Mouse (Mus musculus) ES-E14 (cell line): ENCODE data around the gene Cyp27b1. TPM values are rescaled to one million over a fixed set of nuclear protein-coding genes. Genes with fewer than 3 reads are reported as not detected.

Experiments used
- DNase-seq: peaks from one replicate; pipeline ENCODE4 v3.0.0-alpha.2; 2013; ENCODE audit warnings: low read depth, low spot score
- H3K27ac ChIP-seq: 2 replicates; pipeline ENCODE4 v1.5.1; 2012; ENCODE audit warnings: low read depth, mild to moderate bottlenecking, low read length, moderate library complexity, mixed read lengths; ENCODE audit not compliant: poor library complexity, insufficient read depth, severe bottlenecking
- H3K36me3 ChIP-seq: 2 replicates; pipeline ENCODE4 v1.6.1; 2012; ENCODE audit warnings: mild to moderate bottlenecking, low read length, moderate library complexity, mixed read lengths; ENCODE audit not compliant: control insufficient read depth, poor library complexity, insufficient read depth, severe bottlenecking
- H3K4me1 ChIP-seq, 2 experiments: fragments of 150-350 bp in 1 of 2; sonication (generic) in 1 of 2; 2 replicates each; pipeline ENCODE4 v1.6.1; 2012; ENCODE audit warnings: low read length in 2 of 2, mild to moderate bottlenecking in 1 of 2, mixed read lengths in 1 of 2; ENCODE audit not compliant: control insufficient read depth in 2 of 2, insufficient read depth in 2 of 2, poor library complexity in 1 of 2
- H3K4me3 ChIP-seq, 2 experiments: fragments of 150-350 bp in 1 of 2; sonication (generic) in 1 of 2; 2 replicates each; pipeline ENCODE4 v1.5.1; 2012; ENCODE audit warnings: low read length in 2 of 2, low read depth in 1 of 2, mild to moderate bottlenecking in 1 of 2, mixed read lengths in 1 of 2; ENCODE audit not compliant: insufficient read depth in 1 of 2, poor library complexity in 1 of 2, severe bottlenecking in 1 of 2
- H3K9ac ChIP-seq: 2 replicates; pipeline ENCODE4 v1.6.1; 2012; ENCODE audit warnings: low read depth, mild to moderate bottlenecking, low read length, mixed read lengths; ENCODE audit not compliant: poor library complexity, insufficient read depth, severe bottlenecking
- H3K9me3 ChIP-seq: fragments of 150-350 bp; sonication (generic); 2 replicates; pipeline ENCODE4 v1.6.1; 2012; ENCODE audit warnings: low read depth, mild to moderate bottlenecking, low read length; ENCODE audit not compliant: control insufficient read depth, insufficient read depth
- CHD2 ChIP-seq: IDR thresholded peaks from 2 replicates; pipeline ENCODE4 v1.6.1; 2014; ENCODE audit warnings: mild to moderate bottlenecking, low read depth, low read length, inconsistent platforms
- HCFC1 ChIP-seq: IDR thresholded peaks from 2 replicates; pipeline ENCODE4 v1.6.1; 2012; ENCODE audit warnings: low read length, inconsistent platforms, borderline replicate concordance; ENCODE audit not compliant: insufficient read depth
- MAFK ChIP-seq: IDR thresholded peaks from 2 replicates; pipeline ENCODE4 v1.6.1; 2014; ENCODE audit warnings: mild to moderate bottlenecking, low read depth, low read length, inconsistent platforms; ENCODE audit not compliant: insufficient read depth
- ZC3H11A ChIP-seq: IDR thresholded peaks from 2 replicates; pipeline ENCODE4 v1.6.1; 2012; ENCODE audit warnings: low read depth, mild to moderate bottlenecking, inconsistent platforms, low read length, borderline replicate concordance
- ZNF384 ChIP-seq: IDR thresholded peaks from 2 replicates; pipeline ENCODE4 v1.6.1; 2012; ENCODE audit warnings: low read depth, low read length, inconsistent platforms
- in situ Hi-C, 2 experiments: fragments of 600-800 bp; cut with MboI; formaldehyde crosslinking; loops; one replicate each; pipeline ENCODE4 v1.15.1; 2025; ENCODE audit warnings: low sequenced_read_pairs in 2 of 2, inconsistent platforms in 1 of 2; ENCODE audit not compliant: unreplicated experiment in 2 of 2
- total RNA-seq: library from RNA; depleted of rRNA; stranded (reverse); fragments of 300-350 nt; gene quantifications from 2 replicates; pipeline ENCODE4 v1.2.3, GENCODE M21; 2012

Gene Cyp27b1
- total RNA-seq, 1 experiment = 0.40 TPM

GRCm38 (mm10) chr10:127003334-127003733, 44.7 kb upstream of the Cyp27b1 start:
- in situ Hi-C loops = no loop called here
- DNase-seq = no peak
- Histone ChIP-seq H3K9ac (no peak overlapping the region), H3K36me3 (peaks cover 4% of the 10 kb centered on the region), H3K9me3 (no peaks in the 10 kb centered on the region), H3K27ac (no peak overlapping the region), H3K4me1 (no peaks in the 10 kb centered on the region), H3K4me3 (no peak overlapping the region)
- no peak for TF ChIP-seq MAFK
- TF ChIP-seq ZC3H11A = no peak
- TF ChIP-seq CHD2 = no peak
- no peak for TF ChIP-seq HCFC1
- no peak for TF ChIP-seq ZNF384

GRCm38 (mm10) chr10:127003806-127004205, 44.2 kb upstream of the Cyp27b1 start:
- no peak for DNase-seq
- H3K9ac ChIP-seq = no peak overlapping the region
- in situ Hi-C loops = no loop called here
- H3K4me1 ChIP-seq = no peaks in the 10 kb centered on the region
- no peaks in the 10 kb centered on the region for H3K36me3 ChIP-seq
- TF ChIP-seq ZNF384 (no peak), ZC3H11A (no peak), CHD2 (no peak), HCFC1 (no peak), MAFK (no peak)
- H3K4me3 ChIP-seq = no peak overlapping the region
- no peak overlapping the region for H3K27ac ChIP-seq
- H3K9me3 ChIP-seq = no peaks in the 10 kb centered on the region

GRCm38 (mm10) chr10:127016488-127016887, 31.6 kb upstream of the Cyp27b1 start:
- no peak overlapping the region for H3K27ac ChIP-seq
- peaks cover 0 to 3% of the 10 kb centered on the region in 2 experiments; a peak in 1 of 4 replicates for H3K4me1 ChIP-seq
- H3K9me3 ChIP-seq = no peaks in the 10 kb centered on the region
- no peak for DNase-seq
- H3K9ac ChIP-seq = no peak overlapping the region
- in situ Hi-C loops = no loop called here
- TF ChIP-seq HCFC1 (no peak), CHD2 (no peak), MAFK (no peak), ZNF384 (no peak), ZC3H11A (no peak)
- no peak overlapping the region for H3K4me3 ChIP-seq
- no peaks in the 10 kb centered on the region for H3K36me3 ChIP-seq

- Histone ChIP-seq H3K9ac (no peak overlapping the region), H3K36me3 (peaks cover 3% of the 10 kb centered on the region; the same call in 1 of the 2 replicates), H3K4me1 (peaks cover 0 to 4% of the 10 kb centered on the region in 2 experiments; a peak in 1 of 4 replicates), H3K4me3 (no peak overlapping the region), H3K27ac (no peak overlapping the region), H3K9me3 (no peaks in the 10 kb centered on the region)
- TF ChIP-seq ZC3H11A = no peak
- no peak for TF ChIP-seq CHD2
- no peak for TF ChIP-seq HCFC1
- in situ Hi-C loops = no loop called here
- no peak for DNase-seq
Measured at GRCm38 (mm10) chr10:127017071-127017470, 31.0 kb upstream of the Cyp27b1 start.

GRCm38 (mm10) chr10:127018422-127018821, 29.6 kb upstream of the Cyp27b1 start:
- no peak overlapping the region for H3K27ac ChIP-seq
- H3K9ac ChIP-seq = no peak overlapping the region
- peaks cover 12% of the 10 kb centered on the region for H3K36me3 ChIP-seq
- no peak for TF ChIP-seq CHD2
- no peak for TF ChIP-seq ZNF384
- TF ChIP-seq MAFK = no peak
- TF ChIP-seq ZC3H11A = no peak
- TF ChIP-seq HCFC1 = no peak
- DNase-seq = no peak
- peaks cover 0 to 4% of the 10 kb centered on the region in 2 experiments; a peak in 1 of 4 replicates for H3K4me1 ChIP-seq
- no peaks in the 10 kb centered on the region for H3K9me3 ChIP-seq
- H3K4me3 ChIP-seq = no peak overlapping the region
- in situ Hi-C loops = no loop called here
